Mouse (Mus musculus) adrenal gland, adult 18-20 months (tissue): ENCODE results near the gene Klk12. TPM values are rescaled to one million over a fixed set of nuclear protein-coding genes. Genes with fewer than 3 reads are reported as not detected.

ENCODE experiments used
- DNase-seq, 2 experiments: peaks; one replicate each; pipeline ENCODE4 v3.0.0; 2021 to 2022; ENCODE audit warnings: low spot score in 2 of 2
- total RNA-seq, 2 experiments: library from RNA; stranded (reverse); gene quantifications; 1 replicate in 1 of 2; 2 replicates in 1 of 2; pipeline ENCODE4 v1.2.3; 2021

The Klk12 gene
- total RNA-seq, 2 experiments from 2014 or later: not detected

DNA sequence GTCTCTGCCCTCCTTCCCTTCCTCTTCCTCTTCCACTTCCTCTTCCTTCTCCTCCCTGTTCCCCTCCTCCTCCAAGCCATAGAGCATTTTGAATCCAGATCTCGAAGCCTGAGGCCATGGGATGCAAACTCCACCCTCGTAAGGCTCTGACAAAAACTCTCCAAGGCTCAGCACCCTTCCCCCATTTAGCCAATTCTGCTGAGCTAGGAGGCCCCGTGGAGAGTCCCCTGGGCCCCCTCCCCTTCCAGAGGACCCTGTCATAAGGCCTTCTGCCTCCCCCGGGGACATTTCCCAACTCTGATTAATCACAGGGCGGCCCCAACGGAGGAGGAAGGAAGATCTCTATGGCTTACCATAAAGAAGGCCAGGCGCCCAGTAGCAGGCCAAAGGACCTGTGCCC lies 22.9 kb downstream of the Klk12 start, which contains the start of gene Klk9:
TSS of gene Klk9 (plus strand) at position 301 of the 400 bp plus-strand sequence.
- no peak for DNase-seq

DNA sequence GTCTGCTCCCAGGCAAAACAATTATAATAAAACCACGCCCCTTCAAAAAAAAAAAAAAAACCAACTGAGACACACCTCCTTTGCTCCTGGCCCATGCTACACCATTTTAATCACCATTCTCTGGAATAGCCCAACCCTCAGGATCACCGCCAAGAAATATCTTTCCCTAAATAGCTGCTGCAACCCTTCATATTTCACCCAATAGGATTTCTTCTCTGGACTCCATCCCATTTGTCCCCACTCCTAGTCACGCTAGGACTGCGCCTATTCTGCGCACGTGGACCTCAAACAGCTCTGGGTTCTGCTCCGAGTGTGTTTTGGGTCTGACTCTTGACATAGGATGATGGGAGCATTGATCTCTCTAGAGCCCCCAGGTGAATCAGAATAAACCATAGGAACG lies 27.7 kb downstream of the Klk12 start:
- no peak for DNase-seq

DNA sequence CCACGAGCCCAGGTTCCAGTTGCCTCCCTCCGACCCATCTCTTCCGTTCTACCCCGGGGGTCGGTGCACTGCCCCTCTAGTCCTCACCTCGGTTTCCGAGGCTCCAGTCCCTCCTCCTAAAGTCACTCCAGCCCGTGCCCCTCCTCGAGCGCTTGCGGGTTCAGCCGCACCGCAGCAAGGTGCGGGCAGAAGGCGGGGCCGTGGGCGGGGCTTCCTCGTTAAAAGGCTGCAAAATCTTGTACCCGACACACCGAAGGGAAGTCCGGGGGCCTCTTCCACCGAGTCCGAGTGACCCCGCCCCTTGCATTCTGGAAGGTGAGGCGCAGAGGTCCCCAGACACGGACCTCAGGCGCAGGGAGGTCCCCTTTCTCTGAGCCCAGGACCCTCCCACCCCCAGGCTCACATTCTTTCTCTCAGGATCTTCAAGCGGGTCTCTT lies 28.7 kb downstream of the Klk12 start, which contains the start of gene Klk8:
TSS of gene Klk8 (plus strand) at position 245 of the 437 bp plus-strand sequence.
- no peak for DNase-seq

DNA sequence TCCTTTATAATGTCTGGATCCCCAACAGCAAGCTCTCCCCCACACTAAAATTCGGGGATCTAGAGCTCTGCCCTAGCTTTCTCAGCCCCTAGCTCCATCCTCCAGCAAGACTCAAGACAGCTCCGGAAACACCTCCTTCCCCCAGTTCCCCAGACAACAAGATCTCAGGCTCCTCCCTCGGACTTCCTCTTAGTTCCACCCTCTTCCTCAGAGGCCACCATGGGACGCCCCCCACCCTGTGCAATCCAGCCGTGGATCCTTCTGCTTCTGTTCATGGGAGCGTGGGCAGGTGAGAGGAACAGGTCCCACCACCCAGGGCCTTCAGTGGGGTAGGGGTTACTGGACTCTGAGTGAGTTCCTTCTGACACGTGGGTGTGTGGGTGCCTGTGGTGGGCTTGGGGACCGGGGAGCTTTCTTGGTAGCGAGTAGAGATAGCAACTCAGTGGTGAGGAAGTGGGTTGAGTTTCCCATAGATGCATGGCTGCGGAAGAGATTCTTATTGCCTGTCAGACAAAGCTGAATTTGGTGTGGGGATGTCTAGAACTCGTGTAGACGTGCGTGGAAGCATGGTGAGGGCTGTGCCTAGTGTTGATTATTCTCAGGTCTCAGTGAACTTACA lies 29.3 kb downstream of the Klk12 start:
- DNase-seq: no peak

DNA sequence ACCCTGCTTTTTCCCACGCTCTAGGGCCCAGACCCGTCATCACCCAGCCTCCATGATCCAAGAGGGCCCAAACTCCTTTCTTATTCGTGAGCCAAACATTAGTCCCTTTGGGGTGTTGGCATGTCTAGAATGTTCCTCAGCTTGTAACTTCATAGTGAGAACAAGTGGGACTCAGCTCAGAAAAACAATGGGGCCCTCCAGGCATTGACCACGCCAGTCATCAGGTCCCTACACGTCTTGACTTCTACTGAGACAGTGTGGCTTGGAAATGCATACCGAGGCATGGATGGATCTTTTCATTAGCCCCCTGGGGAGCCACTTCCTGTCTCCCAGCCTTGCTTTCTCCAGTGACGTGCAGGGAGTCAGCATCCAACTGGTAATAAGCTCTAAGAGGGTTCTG lies 31.2 kb downstream of the Klk12 start:
- no peak for DNase-seq

DNA sequence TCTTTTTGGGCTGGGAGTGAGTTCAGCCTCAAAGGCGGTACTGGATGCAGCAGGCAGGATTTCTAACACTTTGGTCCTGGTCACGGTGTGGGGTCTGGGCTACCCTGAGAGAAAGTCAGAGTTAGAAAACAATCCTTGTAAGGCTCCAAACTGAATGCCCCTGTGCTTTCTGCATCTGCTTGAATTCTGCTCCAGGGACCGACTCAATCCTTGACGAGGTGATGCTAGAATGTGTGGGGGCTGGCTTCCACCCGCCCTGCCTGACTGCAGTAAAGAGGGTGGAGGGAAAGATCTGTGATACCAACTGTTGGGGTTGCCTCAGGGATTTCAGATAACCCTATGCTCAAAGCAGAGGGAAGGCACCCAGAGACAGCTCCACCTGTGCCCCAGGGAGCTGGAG lies 42.3 kb downstream of the Klk12 start, which contains the start of gene Klk7:
TSS of gene Klk7 (plus strand) at position 301 of the 400 bp plus-strand sequence.
- no peak for DNase-seq

DNA sequence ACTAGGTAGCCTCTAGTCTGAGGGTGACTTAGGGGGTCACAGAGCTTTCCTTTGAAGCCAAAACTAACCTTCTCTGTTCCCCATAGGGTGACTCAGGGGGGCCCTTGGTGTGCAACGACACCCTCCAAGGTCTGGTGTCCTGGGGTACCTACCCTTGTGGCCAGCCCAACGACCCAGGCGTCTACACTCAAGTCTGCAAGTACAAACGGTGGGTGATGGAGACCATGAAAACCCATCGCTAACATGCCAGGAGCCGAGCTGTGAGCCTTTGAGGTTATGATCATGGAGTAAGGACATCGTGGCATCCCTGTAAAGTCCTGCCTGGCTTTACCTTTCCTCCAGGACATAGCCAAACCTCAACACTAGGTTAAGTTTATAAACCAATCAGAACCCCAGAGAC lies 46.5 kb downstream of the Klk12 start:
- no peak for DNase-seq

DNA sequence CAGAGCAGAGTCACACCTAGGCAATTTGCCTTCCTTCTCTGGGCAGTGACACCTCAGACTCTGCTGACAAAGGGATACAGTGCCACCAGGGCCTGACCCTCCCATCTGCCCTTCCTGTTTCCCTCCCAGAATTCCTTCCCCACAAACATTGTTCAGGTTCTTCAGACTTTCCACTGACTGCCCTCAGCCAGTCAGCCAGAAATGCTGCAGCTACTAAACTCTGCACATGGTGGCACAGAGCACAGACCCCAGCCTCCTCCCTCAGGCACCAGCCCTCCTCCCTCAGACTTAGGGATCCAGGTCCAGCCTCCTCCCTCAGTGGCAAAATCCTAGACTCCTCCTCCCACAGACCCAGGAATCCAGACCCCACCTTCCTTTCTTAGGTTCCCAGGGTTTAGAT lies 48.0 kb downstream of the Klk12 start:
- DNase-seq: no peak

DNA sequence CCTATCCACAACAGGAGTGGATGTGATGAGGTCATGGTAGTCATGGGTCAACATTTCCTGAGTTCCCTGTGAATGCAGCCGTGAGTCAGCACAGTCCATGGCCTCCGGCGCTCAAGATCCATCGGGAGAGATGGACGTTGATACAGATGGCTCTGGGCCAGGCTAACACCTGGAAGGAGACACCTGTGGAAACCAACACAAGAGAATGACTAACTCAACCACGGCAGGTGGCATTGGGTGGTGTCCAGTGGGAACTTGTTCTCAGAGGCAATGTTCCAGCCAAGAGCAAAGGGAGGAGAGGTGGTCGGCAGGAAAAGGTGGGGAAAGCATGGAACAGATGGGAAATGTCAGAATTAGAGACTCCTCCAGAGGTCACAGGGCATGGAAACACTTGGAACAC lies 52.9 kb downstream of the Klk12 start:
- no peak for DNase-seq

Other genes with a start within 250 kb of the Klk12 start
- 1 to 10 TPM; 3.3 to 5.4 TPM for gene Cd33, start 224.5 kb upstream of the Klk12 start, total RNA-seq
- gene Zfp658, start 206.6 kb upstream of the Klk12 start, total RNA-seq: 1 to 10 TPM; 2.2 TPM
- gene Zfp719, start 189.3 kb upstream of the Klk12 start, total RNA-seq: 10 to 100 TPM; 15.3 to 17.6 TPM
- gene Zfp819, start 161.7 kb upstream of the Klk12 start, total RNA-seq: under 1 TPM in 1 of 2 experiments, not detected in 1; 0.13 TPM
- not detected for gene Ceacam18, start 134.2 kb upstream of the Klk12 start, total RNA-seq
- 1 to 10 TPM; 3.4 to 3.6 TPM for gene Siglece, start 108.7 kb upstream of the Klk12 start, total RNA-seq
- gene Ctu1, start 96.9 kb upstream of the Klk12 start, total RNA-seq: 10 to 100 TPM; 10.9 to 13.9 TPM
- not detected for gene Klk14, start 78.5 kb upstream of the Klk12 start, total RNA-seq
- under 1 TPM in 1 of 2 experiments, not detected in 1; 0.45 TPM for gene Klk13, start 56.3 kb upstream of the Klk12 start, total RNA-seq
- gene Klk11, start 5.7 kb downstream of the Klk12 start, total RNA-seq: not detected
- gene Klk10, start 12.1 kb downstream of the Klk12 start, total RNA-seq: under 1 TPM; 0.36 to 0.86 TPM
- not detected for gene Klk9, start 23.0 kb downstream of the Klk12 start, total RNA-seq
- gene Klk8, start 28.7 kb downstream of the Klk12 start, total RNA-seq: 1 to 10 TPM; 2.9 to 4.9 TPM
- not detected for gene Klk7, start 42.4 kb downstream of the Klk12 start, total RNA-seq
- not detected for gene Klk6, start 55.6 kb downstream of the Klk12 start, total RNA-seq
- gene Klk5, start 73.1 kb downstream of the Klk12 start, total RNA-seq: not detected
- gene Klk4, start 112.3 kb downstream of the Klk12 start, total RNA-seq: not detected
- gene Klk15, start 164.8 kb downstream of the Klk12 start, total RNA-seq: not detected
- not detected for gene Klk1b8, start 181.8 kb downstream of the Klk12 start, total RNA-seq
- gene Klk1b1, start 197.9 kb downstream of the Klk12 start, total RNA-seq: not detected
- gene Klk1b9, start 207.2 kb downstream of the Klk12 start, total RNA-seq: not detected
- not detected for gene Klk1b11, start 227.0 kb downstream of the Klk12 start, total RNA-seq
- not detected for gene Klk1b26, start 243.3 kb downstream of the Klk12 start, total RNA-seq